Mouse (Mus musculus) lung, embryonic 16.5 days (tissue): ENCODE measurements around the gene Ppara. TPM values are rescaled to one million over a fixed set of nuclear protein-coding genes. Genes with fewer than 3 reads are reported as not detected.

Source experiments
- ATAC-seq: fragments of 200-750 bp; cut with Nextera tagmentation; 2 replicates; pipeline ENCODE4 v1.8.0; 2017; ENCODE audit warnings: low read depth, mild to moderate bottlenecking, moderate library complexity
- H3K27ac ChIP-seq: fragments of 300-500 bp; sonication (generic); 2 replicates; pipeline ENCODE4 v1.5.1; 2014; ENCODE audit warnings: mild to moderate bottlenecking, control low read depth, low read length
- H3K27me3 ChIP-seq: fragments of 300-500 bp; sonication (generic); 2 replicates; pipeline ENCODE4 v1.6.1; 2014; ENCODE audit warnings: low read depth, low read length, mixed read lengths; ENCODE audit not compliant: control insufficient read depth, insufficient read depth
- H3K36me3 ChIP-seq: fragments of 300-500 bp; sonication (generic); 2 replicates; pipeline ENCODE4 v1.6.1; 2014; ENCODE audit warnings: low read length; ENCODE audit not compliant: control insufficient read depth, insufficient read depth
- H3K4me1 ChIP-seq: fragments of 300-500 bp; sonication (generic); replicated peaks from 2 replicates; pipeline ENCODE4 v1.6.1; 2014; ENCODE audit warnings: low read length, mixed read lengths; ENCODE audit not compliant: control insufficient read depth, insufficient read depth
- H3K4me2 ChIP-seq: fragments of 300-500 bp; sonication (generic); 2 replicates; pipeline ENCODE4 v1.6.1; 2014; ENCODE audit warnings: low read depth, low read length, control low read depth
- H3K4me3 ChIP-seq: fragments of 300-500 bp; sonication (generic); 2 replicates; pipeline ENCODE4 v1.5.1; 2014; ENCODE audit warnings: mild to moderate bottlenecking, low read length, control low read depth
- H3K9ac ChIP-seq: fragments of 300-500 bp; sonication (generic); 2 replicates; pipeline ENCODE4 v1.6.1; 2014; ENCODE audit warnings: low read length, control low read depth
- H3K9me3 ChIP-seq: fragments of 300-500 bp; sonication (generic); 2 replicates; pipeline ENCODE4 v1.6.1; 2016; ENCODE audit warnings: low read length; ENCODE audit not compliant: control insufficient read depth
- WGBS: fragments of 180-500 bp; shearing (Covaris S2); extraction: QIAGEN DNeasy Blood & Tissue Kit; methylation state at CpG from one replicate; pipeline ENCODE4 v1.1.7; 2014; 5-methylcytosine and 5-hydroxymethylcytosine counted together
- polyA plus RNA-seq: library from polyadenylated mRNA; unstranded; fragments of >200 nt; fragmentation: Nextera tagmentation; extraction: Ambion mirVana; gene quantifications from 2 replicates; pipeline ENCODE4 v1.2.1, GENCODE M21; 2015

Gene Ppara
- polyA plus RNA-seq, 1 experiment from 2014 or later = 5.2 TPM

GRCm38 (mm10) chr15:85732604-85732968, 2.2 kb upstream of the Ppara start:
- Histone ChIP-seq H3K36me3 (no peaks in the 10 kb centered on the region), H3K27ac (no peak overlapping the region), H3K9ac (no peak overlapping the region), H3K4me3 (no peak overlapping the region), H3K9me3 (no peaks in the 10 kb centered on the region), H3K27me3 (peaks cover 31% of the 10 kb centered on the region), H3K4me1 (peaks cover 5% of the 10 kb centered on the region; the same call in 1 of the 2 replicates), H3K4me2 (no peak overlapping the region)
- no peak for ATAC-seq
- 66% methylated on average over 5 of the region's 5 CpGs for WGBS

GRCm38 (mm10) chr15:85733686-85734085, 1.1 kb upstream of the Ppara start:
- no peaks in the 10 kb centered on the region for H3K9me3 ChIP-seq
- H3K9ac ChIP-seq = no peak overlapping the region
- no peak for ATAC-seq
- WGBS = 79% methylated on average over 2 of the region's 2 CpGs
- no peak overlapping the region for H3K4me3 ChIP-seq
- no peaks in the 10 kb centered on the region for H3K36me3 ChIP-seq
- no peak overlapping the region for H3K4me2 ChIP-seq
- H3K27me3 ChIP-seq = peaks cover 31% of the 10 kb centered on the region
- H3K27ac ChIP-seq = no peak overlapping the region
- peaks cover 5% of the 10 kb centered on the region; the same call in 1 of the 2 replicates for H3K4me1 ChIP-seq

- H3K9ac ChIP-seq = peak overlapping the region; percentile 16
- no peak overlapping the region for H3K27ac ChIP-seq
- H3K4me3 ChIP-seq = peak overlapping the region; percentile 81
- no peaks in the 10 kb centered on the region for H3K36me3 ChIP-seq
- H3K4me1 ChIP-seq = peaks cover 5% of the 10 kb centered on the region; the same call in 1 of the 2 replicates
- H3K9me3 ChIP-seq = no peaks in the 10 kb centered on the region
- ATAC-seq = no peak
- H3K4me2 ChIP-seq = peak overlapping the region; percentile 64
- WGBS = 35% methylated on average over 8 of the region's 8 CpGs
- peaks cover 31% of the 10 kb centered on the region for H3K27me3 ChIP-seq
Measured at GRCm38 (mm10) chr15:85734148-85734547, 635 bp upstream of the Ppara start.

GRCm38 (mm10) chr15:85735063-85735835, 466 bp downstream of the Ppara start:
- H3K4me3 ChIP-seq = peak overlapping the region; percentile 81
- H3K27ac ChIP-seq = no peak overlapping the region
- peaks cover 29% of the 10 kb centered on the region for H3K27me3 ChIP-seq
- peak overlapping the region; percentile 64 for H3K4me2 ChIP-seq
- H3K9ac ChIP-seq = peak overlapping the region; percentile 77
- H3K9me3 ChIP-seq = no peaks in the 10 kb centered on the region
- no peaks in the 10 kb centered on the region for H3K36me3 ChIP-seq
- ATAC-seq = peak; percentile 98
- H3K4me1 ChIP-seq = peaks cover 5% of the 10 kb centered on the region; the same call in 1 of the 2 replicates
- under 1% methylated on average over 60 of the region's 78 CpGs for WGBS

GRCm38 (mm10) chr15:85735836-85736190, 1.0 kb downstream of the Ppara start:
- H3K27ac ChIP-seq = no peak overlapping the region
- H3K9ac ChIP-seq = peak overlapping the region; percentile 77
- no peaks in the 10 kb centered on the region for H3K36me3 ChIP-seq
- peaks cover 5% of the 10 kb centered on the region; the same call in 1 of the 2 replicates for H3K4me1 ChIP-seq
- WGBS = under 1% methylated on average over 25 of the region's 25 CpGs
- peak overlapping the region; percentile 64 for H3K4me2 ChIP-seq
- H3K27me3 ChIP-seq = peaks cover 29% of the 10 kb centered on the region
- no peaks in the 10 kb centered on the region for H3K9me3 ChIP-seq
- ATAC-seq = peak; percentile 48
- H3K4me3 ChIP-seq = peak overlapping the region; percentile 81

GRCm38 (mm10) chr15:85736506-85736905, 1.7 kb downstream of the Ppara start:
- no peaks in the 10 kb centered on the region for H3K36me3 ChIP-seq
- H3K27ac ChIP-seq = no peak overlapping the region
- peaks cover 5% of the 10 kb centered on the region; the same call in 1 of the 2 replicates for H3K4me1 ChIP-seq
- H3K9ac ChIP-seq = no peak overlapping the region
- peak overlapping the region; percentile 81 for H3K4me3 ChIP-seq
- H3K27me3 ChIP-seq = peaks cover 29% of the 10 kb centered on the region
- H3K4me2 ChIP-seq = peak overlapping the region; percentile 64
- ATAC-seq = no peak
- WGBS = 51% methylated on average over 10 of the region's 10 CpGs
- H3K9me3 ChIP-seq = no peaks in the 10 kb centered on the region

- H3K4me2 ChIP-seq = no peak overlapping the region
- H3K27me3 ChIP-seq = peaks cover 20% of the 10 kb centered on the region
- no peak overlapping the region for H3K4me3 ChIP-seq
- WGBS = 73% methylated on average over 3 of the region's 3 CpGs
- no peak overlapping the region for H3K9ac ChIP-seq
- H3K9me3 ChIP-seq = no peaks in the 10 kb centered on the region
- H3K4me1 ChIP-seq = peaks cover 5% of the 10 kb centered on the region; the same call in 1 of the 2 replicates
- H3K27ac ChIP-seq = no peak overlapping the region
- ATAC-seq = no peak
- H3K36me3 ChIP-seq = no peaks in the 10 kb centered on the region
Measured at GRCm38 (mm10) chr15:85738416-85738815, 3.6 kb downstream of the Ppara start.

- 62% methylated on average over 5 of the region's 5 CpGs for WGBS
- ATAC-seq = no peak
Measured at GRCm38 (mm10) chr15:85738939-85739338, 4.2 kb downstream of the Ppara start.

GRCm38 (mm10) chr15:85742608-85743007, 7.8 kb downstream of the Ppara start:
- 69% methylated on average over 9 of the region's 9 CpGs for WGBS
- no peaks in the 10 kb centered on the region for H3K9me3 ChIP-seq
- H3K27ac ChIP-seq = no peak overlapping the region
- H3K9ac ChIP-seq = no peak overlapping the region
- H3K4me3 ChIP-seq = no peak overlapping the region
- H3K36me3 ChIP-seq = no peaks in the 10 kb centered on the region
- no peak for ATAC-seq
- H3K4me2 ChIP-seq = no peak overlapping the region
- H3K27me3 ChIP-seq = no peaks in the 10 kb centered on the region
- H3K4me1 ChIP-seq = no peaks in the 10 kb centered on the region

More at GRCm38 (mm10) chr15:85738939-85739338, 4.2 kb downstream of the Ppara start:
- Histone ChIP-seq H3K27me3 (peaks cover 15% of the 10 kb centered on the region), H3K36me3 (no peaks in the 10 kb centered on the region), H3K4me3 (no peak overlapping the region), H3K4me2 (no peak overlapping the region), H3K4me1 (peaks cover 5% of the 10 kb centered on the region; the same call in 1 of the 2 replicates), H3K9ac (no peak overlapping the region), H3K27ac (no peak overlapping the region), H3K9me3 (no peaks in the 10 kb centered on the region)
